Mouse (Mus musculus) stomach, postnatal 0 days (tissue): ENCODE data around the gene Slc2a1.

Experiments used
- CTCF ChIP-seq: IDR thresholded peaks from 2 replicates; pipeline ENCODE4 v1.5.1; 2016; ENCODE audit warnings: antibody characterized with exemption, low read depth, mild to moderate bottlenecking, moderate library complexity
- EP300 ChIP-seq: optimal IDR thresholded peaks from 2 replicates; pipeline ENCODE3; 2016; ENCODE audit warnings: antibody characterized with exemption

DNA sequence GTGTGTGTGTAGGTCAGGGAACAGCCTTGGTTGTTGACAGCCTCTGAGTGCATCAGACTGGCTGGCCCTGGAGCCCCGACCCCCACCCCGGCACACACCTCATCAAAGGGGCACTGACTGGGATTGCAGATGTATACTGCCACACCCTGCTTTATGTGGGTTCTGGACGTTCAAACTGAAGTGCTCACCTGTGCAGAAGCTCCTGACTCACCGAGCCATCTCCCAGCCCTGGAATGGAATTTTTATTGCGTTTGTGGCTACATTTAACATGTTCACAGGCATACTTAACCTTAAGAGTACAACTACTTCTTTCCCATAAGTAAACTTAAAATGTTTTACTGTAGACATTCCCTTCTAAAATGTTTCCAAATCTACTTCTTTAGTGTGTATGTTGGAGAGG lies 49.4 kb downstream of the Slc2a1 start:
- TF ChIP-seq CTCF, result no peak
- no peak for TF ChIP-seq EP300
